Mouse (Mus musculus): Measurements from ENCODE around the gene Defb35. TPM values are rescaled to one million over a fixed set of nuclear protein-coding genes. Genes with fewer than 3 reads are reported as not detected.
"Not testable (repeated sequence)": the region's sequence is repeated elsewhere in the genome, so short reads cannot be mapped to it uniquely, and the experiment has no call there.

Defb35 gene
- polyA plus RNA-seq (2012; rRNA removed), result not detected in 2 replicates

- H3K36me3 ChIP-seq (ENCODE audit: control insufficient read depth, insufficient read depth, low read length); H3K4me1 ChIP-seq (ENCODE audit: control insufficient read depth, insufficient read depth, low read length); H3K4me3 ChIP-seq (ENCODE audit: control insufficient read depth, low read depth, low read length); H3K27me3 ChIP-seq (ENCODE audit: control insufficient read depth, insufficient read depth, low read length); H3K27ac ChIP-seq (ENCODE audit: control insufficient read depth, insufficient read depth, low read depth, low read length): not testable (repeated sequence)
These were observed at the start of gene Defb35 for GRCm38 (mm10) chr8:21938052-21938451. Gene Defb35 (plus strand): TSS chr8:21938352.

- not testable (repeated sequence) for H3K4me1 ChIP-seq (ENCODE audit: control insufficient read depth, insufficient read depth, low read length); H3K4me3 ChIP-seq (ENCODE audit: control insufficient read depth, low read depth, low read length); H3K27ac ChIP-seq (ENCODE audit: control insufficient read depth, insufficient read depth, low read depth, low read length); H3K27me3 ChIP-seq (ENCODE audit: control insufficient read depth, insufficient read depth, low read length); H3K36me3 ChIP-seq (ENCODE audit: control insufficient read depth, insufficient read depth, low read length)
These were observed 31.9 kb upstream of the Defb35 start, which contains the start of gene Defb11 for GRCm38 (mm10) chr8:21906290-21906689. Gene Defb11 (minus strand): TSS chr8:21906412.

- TF ChIP-seq POLR2A (IDR thresholded peaks at IDR 0.05; ENCODE audit: control insufficient read depth, low read depth, low read length) (no peak), CTCF (IDR thresholded peaks at IDR 0.05; ENCODE audit: control insufficient read depth, insufficient read depth, insufficient replicate concordance, low read depth, low read length) (no peak)
These were observed 26.2 kb upstream of the Defb35 start for GRCm38 (mm10) chr8:21911931-21912330.

GRCm38 (mm10) chr8:21912554-21912953 is 25.6 kb upstream of the Defb35 start:
- Histone ChIP-seq H3K27ac (ENCODE audit: control insufficient read depth, insufficient read depth, low read depth, low read length) (no peak overlapping the region), H3K4me1 (ENCODE audit: control insufficient read depth, insufficient read depth, low read length) (no peaks in the 10 kb centered on the region), H3K4me3 (ENCODE audit: control insufficient read depth, low read depth, low read length) (no peak overlapping the region), H3K36me3 (ENCODE audit: control insufficient read depth, insufficient read depth, low read length) (no peaks in the 10 kb centered on the region), H3K27me3 (ENCODE audit: control insufficient read depth, insufficient read depth, low read length) (no peaks in the 10 kb centered on the region)
- TF ChIP-seq CTCF (IDR thresholded peaks at IDR 0.05; ENCODE audit: control insufficient read depth, insufficient read depth, insufficient replicate concordance, low read depth, low read length) (no peak), POLR2A (IDR thresholded peaks at IDR 0.05; ENCODE audit: control insufficient read depth, low read depth, low read length) (no peak)

More at GRCm38 (mm10) chr8:21911931-21912330, 26.2 kb upstream of the Defb35 start:
- no peak overlapping the region for H3K27ac ChIP-seq (ENCODE audit: control insufficient read depth, insufficient read depth, low read depth, low read length)
- H3K36me3 ChIP-seq (ENCODE audit: control insufficient read depth, insufficient read depth, low read length), result no peaks in the 10 kb centered on the region
- H3K4me3 ChIP-seq (ENCODE audit: control insufficient read depth, low read depth, low read length), result no peak overlapping the region
- no peaks in the 10 kb centered on the region for H3K4me1 ChIP-seq (ENCODE audit: control insufficient read depth, insufficient read depth, low read length)
- no peaks in the 10 kb centered on the region for H3K27me3 ChIP-seq (ENCODE audit: control insufficient read depth, insufficient read depth, low read length)

GRCm38 (mm10) chr8:21915625-21916024 is 22.5 kb upstream of the Defb35 start:
- H3K4me1 ChIP-seq (ENCODE audit: control insufficient read depth, insufficient read depth, low read length), result no peaks in the 10 kb centered on the region
- H3K4me3 ChIP-seq (ENCODE audit: control insufficient read depth, low read depth, low read length), result no peak overlapping the region
- H3K27ac ChIP-seq (ENCODE audit: control insufficient read depth, insufficient read depth, low read depth, low read length), result no peak overlapping the region
- H3K27me3 ChIP-seq (ENCODE audit: control insufficient read depth, insufficient read depth, low read length), result no peaks in the 10 kb centered on the region
- no peak for TF ChIP-seq POLR2A (IDR thresholded peaks at IDR 0.05; ENCODE audit: control insufficient read depth, low read depth, low read length)
- no peak for TF ChIP-seq CTCF (IDR thresholded peaks at IDR 0.05; ENCODE audit: control insufficient read depth, insufficient read depth, insufficient replicate concordance, low read depth, low read length)
- H3K36me3 ChIP-seq (ENCODE audit: control insufficient read depth, insufficient read depth, low read length), result no peaks in the 10 kb centered on the region

DNA sequence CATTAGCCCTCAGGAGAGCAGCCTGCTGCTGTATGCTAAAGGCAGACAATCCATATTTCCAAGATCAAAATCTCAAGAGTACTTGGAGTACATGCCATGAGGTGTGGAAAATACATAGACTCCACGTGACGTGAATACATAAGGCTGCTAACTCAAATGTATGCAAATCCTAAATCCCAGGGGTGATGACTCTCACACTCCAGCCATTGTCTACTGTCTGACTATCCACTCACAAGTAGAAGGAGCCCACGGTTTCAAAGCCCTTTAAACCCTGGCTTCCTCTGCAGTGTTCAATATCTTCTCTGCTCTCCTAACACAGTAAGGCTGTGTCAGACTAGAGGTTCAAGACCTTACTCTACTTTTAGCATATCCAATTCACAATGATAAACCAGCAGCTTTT is 7.4 kb upstream of the Defb35 start:
- not testable (repeated sequence) for H3K4me1 ChIP-seq (ENCODE audit: control insufficient read depth, insufficient read depth, low read length); H3K4me3 ChIP-seq (ENCODE audit: control insufficient read depth, low read depth, low read length); H3K27me3 ChIP-seq (ENCODE audit: control insufficient read depth, insufficient read depth, low read length); H3K36me3 ChIP-seq (ENCODE audit: control insufficient read depth, insufficient read depth, low read length); H3K27ac ChIP-seq (ENCODE audit: control insufficient read depth, insufficient read depth, low read depth, low read length)

DNA sequence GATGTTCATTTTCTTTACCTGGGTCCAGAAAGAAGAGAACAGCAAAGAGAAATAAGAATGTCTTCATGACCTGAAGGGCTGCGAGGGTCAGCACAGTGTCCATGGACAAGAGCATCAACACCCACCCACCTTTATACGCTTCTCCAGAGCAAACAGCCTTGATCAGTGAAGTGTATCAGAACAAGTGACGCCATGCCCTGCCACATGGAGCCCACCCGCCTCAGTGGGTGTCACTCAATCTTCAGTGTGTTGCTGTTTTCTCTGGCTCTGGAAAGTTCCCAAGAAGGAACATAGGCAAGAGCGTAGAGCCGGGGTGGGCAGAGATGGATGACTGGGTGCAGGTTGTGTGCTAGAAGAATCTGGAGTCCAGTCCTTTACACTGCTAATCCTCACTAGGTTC is 5.5 kb upstream of the Defb35 start, which contains the start of gene Defb15:
Gene Defb15 (minus strand): TSS at position 101 of the 400 bp plus-strand sequence.
- H3K27ac ChIP-seq (ENCODE audit: control insufficient read depth, insufficient read depth, low read depth, low read length), result no peak within 1 kb of the TSS
- no peaks in the 10 kb centered on the region for H3K4me1 ChIP-seq (ENCODE audit: control insufficient read depth, insufficient read depth, low read length)
- H3K27me3 ChIP-seq (ENCODE audit: control insufficient read depth, insufficient read depth, low read length), result no peaks in the 10 kb centered on the region
- no peaks in the 10 kb centered on the region for H3K36me3 ChIP-seq (ENCODE audit: control insufficient read depth, insufficient read depth, low read length)
- no peak within 1 kb of the TSS for H3K4me3 ChIP-seq (ENCODE audit: control insufficient read depth, low read depth, low read length)
- no peak for TF ChIP-seq CTCF (IDR thresholded peaks at IDR 0.05; ENCODE audit: control insufficient read depth, insufficient read depth, insufficient replicate concordance, low read depth, low read length)
- TF ChIP-seq POLR2A (IDR thresholded peaks at IDR 0.05; ENCODE audit: control insufficient read depth, low read depth, low read length), result no peak

GRCm38 (mm10) chr8:21946462-21946861 is 8.3 kb downstream of the Defb35 start, which contains the start of gene Defb13:
Gene Defb13 (plus strand): TSS chr8:21946762.
- no peak within 1 kb of the TSS for H3K4me3 ChIP-seq (ENCODE audit: control insufficient read depth, low read depth, low read length)
- H3K27me3 ChIP-seq (ENCODE audit: control insufficient read depth, insufficient read depth, low read length), result no peaks in the 10 kb centered on the region
- H3K27ac ChIP-seq (ENCODE audit: control insufficient read depth, insufficient read depth, low read depth, low read length), result no peak within 1 kb of the TSS
- TF ChIP-seq CTCF (IDR thresholded peaks at IDR 0.05; ENCODE audit: control insufficient read depth, insufficient read depth, insufficient replicate concordance, low read depth, low read length) (no peak), POLR2A (IDR thresholded peaks at IDR 0.05; ENCODE audit: control insufficient read depth, low read depth, low read length) (no peak)
- H3K4me1 ChIP-seq (ENCODE audit: control insufficient read depth, insufficient read depth, low read length), result no peaks in the 10 kb centered on the region
- no peaks in the 10 kb centered on the region for H3K36me3 ChIP-seq (ENCODE audit: control insufficient read depth, insufficient read depth, low read length)

All from testis, adult 2 months (tissue).